Mouse (Mus musculus) frontal cortex, postnatal 10 days (tissue): ENCODE results near the gene Olfr1301.

Experiments
- DNase-seq, 2 experiments: peaks; one replicate each; pipeline ENCODE4 v3.0.0; 2022; ENCODE audit warnings: low spot score in 2 of 2, mixed read lengths in 1 of 2

Olfr1301 gene

GRCm38 (mm10) chr2:111750706-111751105 is at the start of gene Olfr1301:
Olfr1301 (plus strand) TSS chr2:111751006.
- DNase-seq = no peak

GRCm38 (mm10) chr2:111726739-111727138 is 24.1 kb upstream of the Olfr1301 start:
- DNase-seq = no peak

- no peak for DNase-seq
Measured at GRCm38 (mm10) chr2:111777129-111777528, 26.3 kb downstream of the Olfr1301 start, which contains the start of gene Olfr1302. Olfr1302 (plus strand) TSS chr2:111777429.
